Mouse (Mus musculus) brain, embryonic 14.5 days (tissue): ENCODE results near the gene Car1. TPM values are rescaled to one million over a fixed set of nuclear protein-coding genes. Genes with fewer than 3 reads are reported as not detected.
"Not testable (repeated sequence)": the region's sequence is repeated elsewhere in the genome, so short reads cannot be mapped to it uniquely, and the experiment has no call there.

Experiments used
- DNase-seq: peaks from one replicate; pipeline ENCODE4 v3.0.0-alpha.2; 2011; ENCODE audit warnings: low read depth
- CTCF ChIP-seq: fragments of 200-500 bp; IDR thresholded peaks from 2 replicates; pipeline ENCODE4 v1.5.1; 2012; ENCODE audit warnings: inconsistent platforms, mild to moderate bottlenecking, moderate library complexity, borderline replicate concordance; ENCODE audit not compliant: insufficient read depth, insufficient read length; ENCODE audit errors: extremely low read depth
- POLR2A ChIP-seq: fragments of 200-500 bp; IDR thresholded peaks from 2 replicates; pipeline ENCODE4 v1.6.1; 2012; ENCODE audit warnings: mild to moderate bottlenecking, inconsistent platforms, borderline replicate concordance; ENCODE audit not compliant: poor library complexity, insufficient read depth, insufficient read length, severe bottlenecking; ENCODE audit errors: extremely low read depth
- polyA plus RNA-seq: library from polyadenylated mRNA; depleted of rRNA; stranded (reverse); fragments of >200 nt; gene quantifications from 2 replicates; pipeline ENCODE4 v1.2.3, GENCODE M21; 2012; rRNA removed

Car1 gene
- polyA plus RNA-seq, 1 experiment, result not detected

DNA sequence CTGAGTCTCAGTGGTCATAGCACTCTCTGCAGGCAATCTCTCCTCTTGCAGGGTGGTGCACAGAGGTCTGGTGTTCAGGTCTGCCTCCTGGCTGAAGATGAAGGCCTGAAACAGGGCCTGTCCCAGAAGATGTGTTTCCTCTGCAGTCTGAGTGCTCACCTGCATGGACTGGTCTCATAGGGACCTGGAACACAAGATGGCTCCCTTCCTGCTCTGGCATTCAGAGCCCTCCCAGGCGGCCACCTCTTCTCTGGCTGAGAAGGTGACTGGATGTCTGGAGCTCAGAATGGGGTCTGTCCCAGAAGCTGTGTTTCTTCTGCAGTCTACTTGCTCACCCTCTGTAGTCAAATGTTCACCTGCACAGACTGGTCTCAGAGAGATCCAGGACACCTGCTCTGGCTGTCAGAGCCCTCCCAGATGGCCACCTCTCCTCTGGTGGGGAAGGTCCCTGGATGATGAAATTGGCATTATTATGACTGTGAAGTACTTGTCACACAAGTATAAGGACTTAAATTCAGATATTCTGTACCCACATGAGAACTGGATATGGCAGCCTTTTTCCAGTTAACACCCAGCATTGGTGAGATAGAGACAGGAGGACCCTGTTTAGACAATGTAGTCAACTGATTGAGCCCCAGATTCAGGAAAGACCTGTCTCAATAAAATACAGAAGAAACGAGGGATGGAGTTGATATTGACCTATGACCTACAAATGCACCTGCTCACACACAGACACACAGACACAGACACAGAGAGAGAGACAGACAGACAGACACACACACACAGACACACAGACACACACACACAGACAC, 43.2 kb downstream of the Car1 start:
- no peak for DNase-seq

DNA sequence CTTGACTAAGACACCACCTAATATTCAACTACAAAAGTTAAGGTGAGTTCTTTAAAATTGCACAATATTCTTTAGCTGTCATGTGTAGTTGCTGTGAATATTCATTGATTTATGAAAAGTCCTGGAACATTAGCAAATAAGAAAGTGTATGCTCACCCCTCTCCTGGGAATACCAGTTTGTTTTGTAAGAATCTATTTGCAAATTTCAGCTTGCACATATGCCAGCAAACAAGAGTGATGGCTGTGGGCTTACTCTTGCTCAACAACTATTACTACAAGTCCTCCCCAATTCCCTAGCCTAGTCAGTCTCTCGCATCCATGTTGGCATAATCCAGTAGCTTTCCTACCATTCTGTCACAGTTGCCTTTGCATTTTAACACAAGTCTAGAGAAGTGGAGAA, 52.5 kb downstream of the Car1 start:
- TF ChIP-seq CTCF (no peak), POLR2A (no peak)
- DNase-seq, result no peak

More for the DNA sequence above, 43.2 kb downstream of the Car1 start:
- no peak for TF ChIP-seq CTCF
- TF ChIP-seq POLR2A, result no peak

DNA sequence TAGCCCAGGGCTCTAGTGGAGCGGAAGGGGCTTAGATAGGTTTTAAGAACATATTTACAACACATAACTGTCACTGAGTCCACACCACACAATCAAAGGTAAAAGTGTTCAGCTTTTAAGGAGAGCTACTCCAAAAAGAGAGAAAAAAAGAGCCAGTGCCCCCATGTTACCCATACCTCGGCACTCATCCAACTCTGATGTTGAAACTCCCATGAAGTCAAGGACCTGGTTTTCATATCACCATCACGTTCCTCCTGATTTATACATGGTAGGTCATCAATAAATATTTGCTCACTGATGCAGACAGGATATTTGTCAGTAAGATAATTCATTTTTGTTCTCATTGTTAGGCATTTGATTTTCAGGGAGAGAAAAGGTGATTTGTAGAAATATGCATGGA, 62.1 kb downstream of the Car1 start:
- DNase-seq, result no peak

DNA sequence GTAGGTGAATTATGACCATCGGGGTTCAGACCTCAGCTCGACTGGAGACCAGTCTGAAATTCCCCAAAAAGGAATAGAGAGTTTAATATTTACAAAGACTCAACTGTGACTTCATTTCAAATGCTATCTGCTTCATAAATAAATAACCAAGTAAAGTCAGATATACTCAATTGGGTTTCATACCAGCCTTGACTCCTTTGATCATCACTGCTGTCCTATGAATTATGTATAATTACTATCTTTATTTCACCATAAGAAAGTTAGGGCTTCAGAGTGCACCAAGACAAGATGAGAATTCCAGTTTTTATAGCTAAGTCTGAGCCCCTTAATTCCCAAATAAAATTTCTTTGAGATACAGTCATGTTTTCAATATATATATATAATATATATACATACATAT, 69.9 kb downstream of the Car1 start:
- no peak for DNase-seq
- TF ChIP-seq CTCF, result no peak
- no peak for TF ChIP-seq POLR2A

More for the DNA sequence above, 62.1 kb downstream of the Car1 start:
- no peak for TF ChIP-seq CTCF

DNA sequence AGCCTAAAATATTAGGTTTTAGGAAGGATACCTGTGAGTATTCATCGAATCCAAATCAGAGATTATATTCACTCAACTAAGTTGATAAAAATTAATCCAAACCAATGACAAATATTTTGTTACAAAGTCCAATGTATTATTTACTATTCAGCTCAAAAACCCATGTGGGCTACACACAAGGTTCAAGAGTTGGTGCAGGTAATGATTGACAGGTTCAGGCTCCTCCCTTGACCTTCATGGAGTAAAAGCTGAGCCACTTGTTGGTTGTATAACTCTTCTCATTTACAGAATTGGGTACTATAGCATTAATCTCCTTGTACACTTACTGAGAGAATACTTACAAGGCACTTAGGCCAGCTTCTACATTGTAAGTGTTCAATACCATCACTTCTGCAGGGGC, 80.7 kb downstream of the Car1 start:
- DNase-seq, result not testable (repeated sequence)

DNA sequence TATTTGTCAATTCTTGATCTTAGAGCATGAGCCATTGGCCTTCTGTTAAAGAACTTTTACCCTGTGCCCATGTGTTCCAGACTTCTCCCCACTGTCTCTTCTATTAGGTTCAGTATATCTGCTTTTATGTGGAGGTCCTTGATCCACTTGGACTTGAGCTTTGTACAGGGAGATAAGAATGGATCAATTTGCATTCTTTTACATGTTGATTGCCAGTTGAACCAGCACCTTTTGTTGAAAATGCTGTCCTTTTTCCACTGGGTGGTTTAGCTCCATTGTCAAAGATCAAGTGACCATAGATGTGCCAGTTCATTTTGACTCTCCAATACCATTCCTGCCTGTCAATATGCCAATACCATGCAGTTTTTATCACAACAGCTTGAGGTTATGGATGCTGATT, 82.7 kb downstream of the Car1 start:
- not testable (repeated sequence) for DNase-seq

Other genes with a start within 250 kb of the Car1 start
- 112 and 139 TPM in 2 replicates for gene 1810022K09Rik, start 197.1 kb downstream of the Car1 start, polyA plus RNA-seq
- 0.81 and 1.3 TPM in 2 replicates for gene Car13, start 166.6 kb downstream of the Car1 start, polyA plus RNA-seq
- 1.1 and 1.7 TPM in 2 replicates for gene Car3, start 55.1 kb upstream of the Car1 start, polyA plus RNA-seq
- 23.1 and 28.6 TPM in 2 replicates for gene Car2, start 77.9 kb upstream of the Car1 start, polyA plus RNA-seq